Mouse (Mus musculus): ENCODE measurements around the gene Il6st.

Gene Il6st

GRCm38 (mm10) chr13:112511810-112512209 lies 47.9 kb downstream of the Il6st start:
- Histone ChIP-seq H3K4me3 (replicated peaks; ENCODE audit: low read length) (peak overlapping the region; percentile 48; the same call in 1 of the 2 replicates), H3K4me1 (replicated peaks; ENCODE audit: low read depth, low read length) (peaks cover 25% of the 10 kb centered on the region), H3K27me3 (ENCODE audit: insufficient read depth, low read length) (no peaks in the 10 kb centered on the region), H3K9me3 (ENCODE audit: low read length) (peaks cover 14% of the 10 kb centered on the region), H3K36me3 (ENCODE audit: insufficient read depth, low read length) (peaks cover 21% of the 10 kb centered on the region)
- TF ChIP-seq CTCF (conservative IDR thresholded peaks at IDR 0.05; ENCODE audit: low read length): no peak
- no peak for TF ChIP-seq NANOG (IDR thresholded peaks at IDR 0.05; ENCODE audit: borderline replicate concordance, low read length)
- no peak for TF ChIP-seq POU5F1 (IDR thresholded peaks at IDR 0.05; ENCODE audit: borderline replicate concordance, low read length)

DNA sequence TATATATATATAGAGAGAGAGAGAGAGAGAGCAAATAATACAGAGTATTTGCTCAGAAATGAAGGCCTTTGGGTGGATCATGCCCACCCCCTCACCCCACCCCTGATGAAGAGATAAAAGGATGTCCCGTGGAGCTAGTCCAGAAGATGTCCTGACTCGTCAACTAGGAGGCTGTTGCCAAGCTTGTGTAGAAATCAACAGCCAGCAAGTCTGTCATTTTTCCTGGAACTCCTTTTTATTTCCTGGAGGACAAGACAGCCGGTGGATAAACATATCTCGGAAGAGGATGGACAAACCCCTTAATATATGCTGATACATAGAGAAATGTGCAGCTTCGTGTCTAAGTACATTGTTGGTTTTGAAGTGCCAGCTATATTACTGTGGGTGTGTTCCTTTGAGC lies 49.0 kb downstream of the Il6st start:
- Histone ChIP-seq H3K4me3 (replicated peaks; ENCODE audit: low read length) (no peak overlapping the region), H3K36me3 (ENCODE audit: insufficient read depth, low read length) (peaks cover 11% of the 10 kb centered on the region)
- TF ChIP-seq NANOG (IDR thresholded peaks at IDR 0.05; ENCODE audit: borderline replicate concordance, low read length): no peak
- no peak for TF ChIP-seq POU5F1 (IDR thresholded peaks at IDR 0.05; ENCODE audit: borderline replicate concordance, low read length)
- TF ChIP-seq CTCF (conservative IDR thresholded peaks at IDR 0.05; ENCODE audit: low read length): no peak

DNA sequence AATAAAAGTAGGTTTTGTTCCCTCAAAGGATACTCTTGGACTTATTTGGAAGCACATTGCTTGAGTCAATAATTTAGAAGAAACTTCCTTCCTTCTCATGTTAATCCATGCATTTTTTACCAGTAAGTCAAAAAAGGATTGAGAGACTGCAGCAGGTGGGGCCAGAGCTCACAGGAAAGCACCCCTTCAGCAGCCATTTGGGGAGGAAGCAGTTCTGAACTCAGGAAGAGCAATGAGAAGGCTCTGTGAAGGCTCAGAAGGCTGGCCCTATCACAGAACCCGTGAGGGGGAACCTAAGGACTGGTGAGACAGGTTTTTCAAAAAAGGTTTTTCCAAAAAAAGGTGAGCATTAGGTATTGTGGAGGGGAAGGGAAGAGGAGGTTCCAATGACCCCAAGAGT lies 50.7 kb downstream of the Il6st start:
- Histone ChIP-seq H3K9me3 (ENCODE audit: low read length) (peaks cover 41% of the 10 kb centered on the region), H3K36me3 (ENCODE audit: insufficient read depth, low read length) (no peaks in the 10 kb centered on the region), H3K4me3 (replicated peaks; ENCODE audit: low read length) (no peak overlapping the region)

More for the DNA sequence above, 49.0 kb downstream of the Il6st start:
- Histone ChIP-seq H3K9me3 (ENCODE audit: low read length) (peaks cover 24% of the 10 kb centered on the region), H3K4me1 (replicated peaks; ENCODE audit: low read depth, low read length) (peaks cover 17% of the 10 kb centered on the region), H3K27me3 (ENCODE audit: insufficient read depth, low read length) (no peaks in the 10 kb centered on the region)

DNA sequence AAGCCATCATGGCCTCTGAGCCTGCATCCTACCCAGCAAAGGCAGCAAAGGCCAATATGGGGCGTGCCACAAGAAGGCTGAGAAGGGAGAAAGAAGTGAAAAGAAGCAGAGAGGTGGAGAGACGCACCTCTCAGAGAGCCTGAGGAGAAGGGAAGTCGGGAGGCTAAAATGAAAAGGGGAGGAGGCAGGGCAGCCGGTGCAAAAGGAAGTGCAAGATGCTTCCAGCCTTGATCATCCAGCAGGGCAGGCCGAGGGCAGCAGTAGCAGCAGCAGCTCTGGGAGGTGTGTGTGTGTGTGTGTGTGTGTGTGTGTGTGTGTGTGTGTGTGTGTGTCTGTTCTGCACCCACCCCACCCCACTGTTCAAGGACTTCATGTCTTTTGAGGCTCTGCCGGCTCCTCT lies 58.4 kb downstream of the Il6st start:
- TF ChIP-seq POU5F1 (IDR thresholded peaks at IDR 0.05; ENCODE audit: borderline replicate concordance, low read length) (no peak), NANOG (IDR thresholded peaks at IDR 0.05; ENCODE audit: borderline replicate concordance, low read length) (no peak), CTCF (conservative IDR thresholded peaks at IDR 0.05; ENCODE audit: low read length) (no peak)
- no peak overlapping the region for H3K4me3 ChIP-seq (replicated peaks; ENCODE audit: low read length)
- no peaks in the 10 kb centered on the region for H3K4me1 ChIP-seq (replicated peaks; ENCODE audit: low read depth, low read length)
- no peaks in the 10 kb centered on the region for H3K36me3 ChIP-seq (ENCODE audit: insufficient read depth, low read length)
- no peaks in the 10 kb centered on the region for H3K27me3 ChIP-seq (ENCODE audit: insufficient read depth, low read length)
- peaks cover 40% of the 10 kb centered on the region for H3K9me3 ChIP-seq (ENCODE audit: low read length)

More for the DNA sequence above, 50.7 kb downstream of the Il6st start:
- Histone ChIP-seq H3K4me1 (replicated peaks; ENCODE audit: low read depth, low read length) (peaks cover 17% of the 10 kb centered on the region), H3K27me3 (ENCODE audit: insufficient read depth, low read length) (no peaks in the 10 kb centered on the region)
- TF ChIP-seq POU5F1 (IDR thresholded peaks at IDR 0.05; ENCODE audit: borderline replicate concordance, low read length): no peak
- no peak for TF ChIP-seq NANOG (IDR thresholded peaks at IDR 0.05; ENCODE audit: borderline replicate concordance, low read length)
- no peak for TF ChIP-seq CTCF (conservative IDR thresholded peaks at IDR 0.05; ENCODE audit: low read length)

DNA sequence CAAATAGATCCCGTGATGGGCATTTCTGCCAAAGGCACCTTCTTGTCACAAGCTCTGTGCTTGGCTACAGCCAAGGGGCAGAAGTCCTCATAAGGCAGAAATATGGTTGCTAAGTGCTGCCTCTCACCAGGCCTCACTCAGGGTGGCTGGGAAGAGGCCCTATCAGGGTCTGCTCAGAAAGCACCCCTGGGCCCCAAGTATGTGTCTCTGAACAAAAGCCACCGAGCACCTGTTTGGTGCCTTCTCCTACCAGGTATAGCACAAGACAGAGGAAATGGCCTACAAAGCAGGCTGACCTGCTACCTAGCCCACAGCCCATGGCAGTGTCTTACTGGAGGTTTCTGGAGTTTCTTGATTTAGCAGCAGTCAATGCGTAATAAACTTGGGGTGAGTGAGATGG lies 59.0 kb downstream of the Il6st start:
- no peaks in the 10 kb centered on the region for H3K36me3 ChIP-seq (ENCODE audit: insufficient read depth, low read length)
- H3K27me3 ChIP-seq (ENCODE audit: insufficient read depth, low read length): no peaks in the 10 kb centered on the region
- no peak for TF ChIP-seq CTCF (conservative IDR thresholded peaks at IDR 0.05; ENCODE audit: low read length)
- TF ChIP-seq NANOG (IDR thresholded peaks at IDR 0.05; ENCODE audit: borderline replicate concordance, low read length): no peak
- no peak for TF ChIP-seq POU5F1 (IDR thresholded peaks at IDR 0.05; ENCODE audit: borderline replicate concordance, low read length)
- peaks cover 33% of the 10 kb centered on the region for H3K9me3 ChIP-seq (ENCODE audit: low read length)
- H3K4me3 ChIP-seq (replicated peaks; ENCODE audit: low read length): no peak overlapping the region
- no peaks in the 10 kb centered on the region for H3K4me1 ChIP-seq (replicated peaks; ENCODE audit: low read depth, low read length)

- Histone ChIP-seq H3K9me3 (ENCODE audit: low read length) (peaks cover 28% of the 10 kb centered on the region), H3K4me3 (replicated peaks; ENCODE audit: low read length) (no peak overlapping the region), H3K36me3 (ENCODE audit: insufficient read depth, low read length) (no peaks in the 10 kb centered on the region), H3K4me1 (replicated peaks; ENCODE audit: low read depth, low read length) (no peaks in the 10 kb centered on the region), H3K27me3 (ENCODE audit: insufficient read depth, low read length) (no peaks in the 10 kb centered on the region)
- TF ChIP-seq POU5F1 (IDR thresholded peaks at IDR 0.05; ENCODE audit: borderline replicate concordance, low read length): no peak
- no peak for TF ChIP-seq NANOG (IDR thresholded peaks at IDR 0.05; ENCODE audit: borderline replicate concordance, low read length)
- no peak for TF ChIP-seq CTCF (conservative IDR thresholded peaks at IDR 0.05; ENCODE audit: low read length)
Observed at GRCm38 (mm10) chr13:112523346-112523970, 59.6 kb downstream of the Il6st start.

DNA sequence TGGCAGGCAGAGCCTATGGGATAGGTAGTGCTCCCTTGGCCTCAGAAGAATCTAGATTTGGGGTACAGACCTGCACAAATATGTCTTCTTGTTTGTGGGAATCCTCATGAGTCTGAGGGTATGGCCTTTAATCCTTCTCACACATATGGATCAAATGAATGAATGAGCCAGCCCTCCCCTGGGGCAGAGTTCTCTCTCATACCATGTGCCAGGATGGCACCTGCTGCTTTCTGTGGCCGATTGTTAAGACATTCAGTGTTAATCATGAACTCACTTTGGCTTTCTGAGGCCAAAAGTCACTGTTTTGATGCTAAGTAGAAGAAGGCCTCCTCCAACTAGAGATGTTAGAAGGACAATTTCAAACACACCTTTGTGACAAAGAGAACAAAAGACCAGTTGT lies 63.3 kb downstream of the Il6st start:
- peaks cover 7% of the 10 kb centered on the region for H3K9me3 ChIP-seq (ENCODE audit: low read length)
- H3K4me1 ChIP-seq (replicated peaks; ENCODE audit: low read depth, low read length): no peaks in the 10 kb centered on the region
- no peak overlapping the region for H3K4me3 ChIP-seq (replicated peaks; ENCODE audit: low read length)
- TF ChIP-seq POU5F1 (IDR thresholded peaks at IDR 0.05; ENCODE audit: borderline replicate concordance, low read length) (no peak), NANOG (IDR thresholded peaks at IDR 0.05; ENCODE audit: borderline replicate concordance, low read length) (no peak), CTCF (conservative IDR thresholded peaks at IDR 0.05; ENCODE audit: low read length) (no peak)
- H3K27me3 ChIP-seq (ENCODE audit: insufficient read depth, low read length): no peaks in the 10 kb centered on the region
- H3K36me3 ChIP-seq (ENCODE audit: insufficient read depth, low read length): no peaks in the 10 kb centered on the region

- no peaks in the 10 kb centered on the region for H3K27me3 ChIP-seq (ENCODE audit: insufficient read depth, low read length)
- no peak overlapping the region for H3K4me3 ChIP-seq (replicated peaks; ENCODE audit: low read length)
- no peaks in the 10 kb centered on the region for H3K36me3 ChIP-seq (ENCODE audit: insufficient read depth, low read length)
- H3K4me1 ChIP-seq (replicated peaks; ENCODE audit: low read depth, low read length): no peaks in the 10 kb centered on the region
- H3K9me3 ChIP-seq (ENCODE audit: low read length): peaks cover 7% of the 10 kb centered on the region
- TF ChIP-seq NANOG (IDR thresholded peaks at IDR 0.05; ENCODE audit: borderline replicate concordance, low read length) (no peak), CTCF (conservative IDR thresholded peaks at IDR 0.05; ENCODE audit: low read length) (peak; percentile 75)
Observed at GRCm38 (mm10) chr13:112529893-112530292, 66.0 kb downstream of the Il6st start.

DNA sequence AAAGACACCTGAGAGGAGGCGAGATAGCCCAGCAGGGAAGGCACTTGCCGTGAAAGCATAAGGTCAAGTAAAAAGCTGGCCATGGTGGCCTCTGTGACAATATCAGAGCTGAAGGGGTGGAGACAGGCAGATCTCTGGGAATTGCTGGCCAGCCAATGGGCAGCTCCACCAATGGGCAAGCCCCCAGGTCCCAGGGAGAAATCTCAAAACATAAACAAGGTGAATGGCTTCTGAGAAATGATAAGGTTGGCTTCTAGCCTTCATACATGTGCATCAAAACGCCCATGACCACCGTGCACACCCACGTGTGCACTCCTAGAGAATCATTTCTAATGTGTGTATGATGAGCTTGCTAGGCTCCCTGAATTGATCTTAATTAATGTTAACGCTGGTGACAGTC lies 68.4 kb downstream of the Il6st start:
- H3K36me3 ChIP-seq (ENCODE audit: insufficient read depth, low read length): no peaks in the 10 kb centered on the region
- H3K9me3 ChIP-seq (ENCODE audit: low read length): no peaks in the 10 kb centered on the region
- TF ChIP-seq CTCF (conservative IDR thresholded peaks at IDR 0.05; ENCODE audit: low read length): no peak
- TF ChIP-seq NANOG (IDR thresholded peaks at IDR 0.05; ENCODE audit: borderline replicate concordance, low read length): no peak
- no peak for TF ChIP-seq POU5F1 (IDR thresholded peaks at IDR 0.05; ENCODE audit: borderline replicate concordance, low read length)
- H3K27me3 ChIP-seq (ENCODE audit: insufficient read depth, low read length): no peaks in the 10 kb centered on the region
- H3K4me3 ChIP-seq (replicated peaks; ENCODE audit: low read length): no peak overlapping the region
- no peaks in the 10 kb centered on the region for H3K4me1 ChIP-seq (replicated peaks; ENCODE audit: low read depth, low read length)
